Mouse (Mus musculus) cerebellum, adult 18-20 months (tissue): ENCODE measurements around the gene Clic4.
"Not testable (repeated sequence)": the region's sequence is repeated elsewhere in the genome, so short reads cannot be mapped to it uniquely, and the experiment has no call there.

ENCODE experiments used
- DNase-seq, 2 experiments: peaks; one replicate each; pipeline ENCODE4 v3.0.0; 2021

Clic4 gene

DNA sequence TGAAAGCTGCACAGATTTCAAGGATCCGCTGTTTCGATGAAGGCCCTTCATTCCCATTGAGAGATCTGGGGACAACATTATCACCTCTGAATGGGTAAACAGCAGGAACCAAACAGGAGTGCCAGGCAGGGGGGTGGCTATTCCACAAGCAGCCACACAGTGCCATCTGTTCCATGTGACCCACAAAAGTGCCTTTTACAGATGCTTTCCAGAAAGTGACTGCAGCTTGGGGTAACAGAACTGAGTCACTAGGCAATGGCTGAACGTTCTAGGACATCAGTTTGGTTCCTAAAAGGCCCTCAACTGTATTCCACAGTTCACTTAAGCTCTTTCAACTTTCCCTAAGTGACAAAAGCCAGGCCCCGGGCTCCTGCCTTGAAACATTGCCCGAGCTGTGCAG is 42.0 kb downstream of the Clic4 start:
- peak in 1 of 2 experiments; percentile 12 for DNase-seq

DNA sequence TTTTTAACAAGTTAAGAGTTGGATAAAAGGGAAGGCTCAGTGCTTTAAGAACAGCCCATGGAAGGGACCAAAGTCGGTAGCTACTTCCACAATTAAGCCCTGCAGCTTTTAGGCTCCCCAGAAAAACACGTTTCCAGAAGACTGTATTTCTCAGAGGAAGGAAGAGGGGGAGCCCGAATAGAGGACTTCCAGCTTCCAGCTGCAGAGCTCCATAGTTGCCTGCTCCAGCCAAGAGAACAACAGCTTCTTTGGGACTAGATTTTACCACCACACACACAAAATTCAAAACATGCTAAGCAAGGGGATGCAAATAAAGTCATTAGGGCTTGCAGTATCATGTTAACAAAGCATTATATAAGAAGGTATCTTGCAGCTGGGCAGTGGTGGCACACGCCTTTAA is 42.7 kb downstream of the Clic4 start:
- no peak for DNase-seq

DNA sequence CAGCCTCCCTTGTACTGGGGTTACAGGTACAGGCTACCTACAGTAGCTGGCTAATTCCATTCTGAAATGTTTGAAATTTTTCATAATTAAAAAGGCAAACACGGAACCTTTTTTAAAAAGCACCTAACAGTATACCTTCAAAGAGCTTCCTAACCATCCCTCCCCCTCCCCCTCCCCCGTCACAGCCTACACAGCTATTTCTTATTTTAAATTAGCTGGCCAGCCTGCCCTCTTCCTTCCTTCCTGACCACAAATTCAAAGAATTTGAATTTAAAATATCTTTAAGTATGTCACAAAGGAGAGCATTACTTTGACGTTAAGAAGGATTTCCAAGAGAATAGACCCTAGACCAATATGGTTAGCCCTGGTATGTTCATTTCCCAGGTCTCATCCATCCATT is 44.5 kb downstream of the Clic4 start:
- no peak for DNase-seq

DNA sequence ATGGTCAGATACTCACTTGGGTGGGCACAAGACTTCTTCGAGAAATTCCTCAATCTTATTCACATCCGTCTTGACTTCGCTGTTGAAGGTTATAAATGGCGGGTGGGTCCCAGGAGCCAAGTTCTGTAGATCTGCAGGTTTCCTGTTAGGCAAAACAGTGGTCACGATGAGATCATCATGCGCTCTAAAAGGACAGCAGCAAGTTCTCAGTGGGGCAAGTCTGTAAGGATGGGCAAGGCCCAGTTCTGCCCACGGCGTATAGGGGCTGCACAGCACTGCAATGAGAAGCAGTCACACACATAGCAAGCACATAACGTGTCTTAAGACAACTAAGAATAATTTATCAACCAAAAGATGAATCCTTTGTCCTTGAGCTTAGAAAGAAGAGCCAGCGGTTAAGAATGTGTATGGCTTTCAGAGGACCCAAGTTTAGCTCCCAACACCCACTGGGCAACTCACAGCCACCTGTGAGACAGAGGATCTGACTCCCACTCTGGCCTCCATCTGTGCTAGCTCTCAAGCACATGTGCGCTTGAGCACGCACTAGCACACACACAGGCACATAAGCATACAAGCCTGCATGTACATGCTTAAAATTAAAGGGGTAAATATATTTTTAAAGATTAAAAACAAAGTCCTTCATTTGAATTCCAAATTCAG is 46.5 kb downstream of the Clic4 start:
- no peak for DNase-seq

DNA sequence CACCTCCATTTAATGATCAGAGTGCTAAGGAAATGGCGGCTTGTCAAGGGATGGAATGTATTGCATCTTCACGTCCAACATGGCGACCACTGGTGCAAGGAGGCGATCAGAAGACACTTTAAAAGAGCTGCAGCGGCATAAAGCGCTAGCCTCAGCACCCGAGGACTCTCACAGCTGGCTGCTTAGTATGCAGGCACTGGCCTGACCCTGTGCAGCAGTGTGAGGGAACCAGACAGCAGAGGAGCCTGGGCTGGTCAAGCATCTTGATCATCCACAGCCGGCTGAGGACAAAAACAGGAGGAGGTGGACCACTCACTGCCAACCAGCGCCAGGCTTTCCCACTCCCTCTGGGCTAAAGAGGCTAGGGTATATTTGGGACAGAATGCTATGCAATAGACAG is 48.8 kb downstream of the Clic4 start:
- no peak for DNase-seq

DNA sequence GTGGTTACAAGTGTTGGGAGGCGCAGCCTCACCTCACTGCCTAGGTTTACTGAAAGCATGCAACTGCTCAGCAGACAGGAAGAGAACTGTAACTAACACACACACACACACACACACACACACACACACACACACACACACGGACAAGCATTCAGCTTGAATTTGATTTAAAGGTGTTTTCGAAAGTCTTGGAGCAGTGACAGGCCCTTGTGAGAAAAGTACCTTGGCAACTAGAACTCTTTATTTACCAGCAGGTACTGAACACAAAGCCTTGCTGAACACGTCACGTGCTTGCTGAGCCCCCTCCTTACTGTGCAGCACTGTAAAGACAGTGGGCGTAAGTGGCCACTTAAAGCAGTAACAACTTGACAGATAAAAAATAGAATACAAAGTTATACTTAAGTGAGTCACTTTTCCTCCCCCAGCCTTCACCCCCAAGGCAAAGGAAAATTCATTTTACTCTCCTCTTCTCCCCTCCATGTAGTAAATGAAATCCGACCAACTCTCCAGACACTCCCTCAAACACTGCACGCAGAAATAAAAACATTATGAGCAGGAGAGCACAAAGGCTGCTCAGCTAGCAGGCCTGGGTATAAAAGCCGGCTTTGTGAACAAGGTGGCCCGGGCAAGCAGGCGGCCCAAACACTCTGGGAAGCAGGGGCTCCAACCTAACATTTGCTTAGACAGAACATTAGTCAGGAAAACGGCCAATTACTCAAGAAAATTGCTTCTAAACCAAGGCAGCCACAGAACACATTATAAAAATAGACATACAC is 50.8 kb downstream of the Clic4 start:
- no peak for DNase-seq

DNA sequence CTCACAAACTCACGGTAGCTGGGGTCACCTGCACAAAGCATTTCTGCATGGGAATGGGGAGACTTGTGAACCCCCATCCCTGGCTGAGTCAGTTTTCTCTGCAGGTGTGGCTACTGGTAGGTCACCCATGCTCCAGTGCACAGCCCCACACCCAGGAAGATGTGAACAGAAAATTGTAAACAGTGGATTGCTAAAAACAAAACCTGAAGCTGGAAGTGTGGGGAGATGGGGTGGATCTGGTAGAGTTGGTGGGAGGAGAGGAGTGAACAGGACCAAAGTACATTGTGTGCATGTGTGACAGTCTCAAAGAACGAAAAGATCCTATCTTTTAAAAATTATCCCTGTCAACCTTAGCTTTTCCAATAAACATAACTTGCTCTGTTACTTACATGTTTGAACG is 52.0 kb downstream of the Clic4 start:
- no peak for DNase-seq

DNA sequence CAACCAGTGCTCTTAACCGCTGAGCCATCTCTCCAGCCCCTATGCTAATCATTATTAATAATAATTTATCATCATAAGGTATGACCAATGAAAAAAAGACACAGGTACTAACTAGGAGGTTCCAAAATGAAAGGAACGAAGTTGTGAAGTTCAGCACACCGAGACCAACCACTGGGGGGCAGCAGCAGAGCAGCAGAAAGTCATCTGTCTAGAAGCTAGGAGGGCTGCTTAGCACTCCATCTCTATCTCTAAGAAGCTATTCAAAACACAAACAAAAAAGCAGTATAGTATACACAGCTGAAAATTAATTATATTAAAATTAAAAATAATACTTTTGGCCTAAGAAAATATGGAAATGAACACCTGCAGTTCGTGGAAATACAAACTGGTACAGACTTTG is 53.0 kb downstream of the Clic4 start:
- peak; percentile 64 to 68 for DNase-seq

DNA sequence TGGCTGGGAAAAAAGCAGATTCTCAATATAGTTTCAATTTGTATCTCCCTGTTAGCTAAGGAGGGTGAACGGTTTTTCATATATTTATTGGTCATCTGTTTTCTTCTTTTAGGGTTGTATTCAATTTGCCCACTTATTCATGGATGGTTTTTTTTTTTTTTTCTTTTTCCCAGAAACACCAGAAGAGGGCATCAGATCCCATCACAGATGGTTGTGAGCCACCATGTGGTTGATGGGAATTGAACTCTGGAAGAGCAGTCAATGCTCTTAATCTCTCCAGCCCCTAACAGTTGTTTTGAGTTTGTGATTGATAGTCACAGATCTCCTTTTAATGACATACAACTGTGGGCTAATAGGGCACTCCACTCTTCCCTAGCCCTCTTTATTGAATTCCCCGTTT is 62.8 kb downstream of the Clic4 start:
- DNase-seq = no peak

DNA sequence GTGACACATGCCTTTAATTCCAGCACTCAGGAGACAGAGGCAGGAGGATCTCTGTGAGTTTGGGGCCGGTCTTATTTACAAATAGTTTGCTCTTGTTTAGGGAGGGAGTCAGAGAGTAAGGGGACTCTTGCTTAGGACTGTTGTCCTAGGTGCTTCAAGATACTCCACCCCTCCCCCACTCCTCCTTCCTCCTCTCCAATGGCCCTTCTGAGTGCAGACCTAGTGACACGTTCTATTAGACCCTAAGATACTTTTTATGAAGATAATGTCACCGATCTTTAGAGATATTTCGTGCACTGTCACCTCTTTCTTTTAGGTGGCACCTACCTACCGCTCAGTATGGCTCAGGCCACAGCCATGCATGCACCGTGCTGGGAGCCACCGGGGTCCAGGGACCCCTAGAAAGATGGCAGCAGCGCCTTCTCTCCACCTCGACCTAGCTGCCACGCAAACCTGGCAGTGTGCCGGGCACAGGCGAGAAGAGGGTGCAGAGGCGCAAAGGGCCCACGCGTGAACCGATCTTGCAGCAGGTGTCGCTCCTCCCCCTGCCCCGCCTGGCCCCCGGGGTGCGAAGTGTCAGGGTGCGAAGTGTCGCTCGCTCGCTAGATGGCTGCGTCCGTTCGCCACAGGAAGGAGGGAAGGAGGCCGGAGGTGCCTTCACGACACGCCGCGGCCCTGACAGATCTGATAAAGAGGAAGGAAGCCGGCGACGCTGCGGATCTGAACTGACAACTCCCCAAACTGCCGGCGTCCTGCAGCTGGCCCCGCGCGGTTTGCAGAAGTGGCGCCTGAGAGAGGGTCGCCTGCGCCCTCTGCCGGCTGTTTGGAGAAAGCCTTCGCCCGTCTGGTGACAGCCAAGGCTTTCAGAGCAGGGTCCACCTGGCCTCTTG is 66.7 kb downstream of the Clic4 start:
- peak; percentile 61 to 74 for DNase-seq

DNA sequence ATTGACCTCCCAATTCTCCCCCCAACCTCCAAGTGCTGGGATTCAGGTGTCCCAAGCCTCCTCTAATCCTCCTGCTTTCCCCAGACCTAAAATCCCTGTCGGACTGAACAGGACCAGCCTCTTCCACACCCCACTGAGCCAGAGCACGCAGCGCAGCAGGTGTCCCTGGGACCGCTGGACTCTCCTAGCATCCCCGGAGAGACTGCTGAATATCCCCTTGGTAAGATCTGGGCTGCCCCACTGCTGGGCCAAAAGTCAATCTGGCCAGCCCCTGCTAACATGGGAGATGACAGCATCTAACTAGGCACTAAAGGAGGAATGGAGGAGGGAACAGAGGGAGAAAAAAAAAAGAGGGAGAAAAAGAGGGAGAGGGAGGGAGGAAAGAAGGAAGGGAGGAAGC is 67.4 kb downstream of the Clic4 start:
- DNase-seq = no peak

DNA sequence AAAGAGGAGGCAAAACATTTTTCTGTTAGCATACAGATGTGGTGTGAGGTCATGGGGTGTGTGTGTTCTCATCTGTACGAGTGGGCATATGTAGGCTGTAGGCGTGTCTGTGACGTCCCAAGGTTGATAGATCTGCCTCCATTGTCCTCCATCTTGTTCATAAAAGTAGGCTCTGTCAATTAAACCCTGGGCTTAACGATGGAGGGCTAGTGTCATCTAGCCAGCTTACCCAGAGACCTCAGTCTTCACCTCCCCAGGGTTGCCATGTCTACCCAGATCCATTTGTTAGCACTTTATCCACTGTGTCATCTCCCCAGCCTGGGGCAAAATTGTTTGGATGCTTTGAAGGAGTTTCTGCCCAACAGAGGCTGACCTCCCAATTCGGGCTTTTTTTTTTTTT is 67.9 kb downstream of the Clic4 start:
- DNase-seq = no peak

DNA sequence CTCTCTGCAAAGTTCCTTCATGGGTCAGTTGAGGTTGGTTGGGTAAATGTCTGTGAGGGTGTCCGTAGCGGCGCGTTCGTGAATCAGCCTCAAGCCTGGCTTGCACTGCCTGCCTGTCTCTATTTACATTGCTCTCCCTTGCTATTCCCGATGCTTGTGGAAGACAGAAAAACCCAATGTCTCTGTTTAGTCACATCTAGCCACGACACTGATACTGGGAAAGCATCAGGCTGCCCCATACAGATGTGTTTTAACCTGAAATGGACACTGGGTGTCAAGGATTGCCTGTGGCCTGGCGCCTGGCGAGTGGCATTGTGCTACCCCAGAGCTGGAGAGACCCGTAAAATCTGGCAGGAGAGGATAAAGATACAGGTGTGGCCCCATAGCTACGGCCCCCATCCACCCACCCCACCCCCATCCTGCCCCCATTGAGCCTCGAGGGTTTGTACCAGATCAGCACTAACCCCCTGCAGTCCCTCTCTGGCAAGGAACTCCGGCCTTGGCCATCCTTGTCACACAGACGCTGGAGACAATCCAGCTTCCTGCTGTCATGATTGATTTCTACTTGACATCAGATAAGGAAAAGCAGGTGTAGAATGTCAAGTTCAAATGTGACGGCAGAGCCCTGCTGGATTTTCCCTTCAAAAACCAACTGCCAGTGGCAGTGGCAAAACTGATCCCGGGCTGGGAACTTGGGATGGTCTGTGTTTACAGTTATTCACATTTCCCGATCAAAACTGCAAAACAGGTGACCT is 68.6 kb downstream of the Clic4 start:
- no peak for DNase-seq

DNA sequence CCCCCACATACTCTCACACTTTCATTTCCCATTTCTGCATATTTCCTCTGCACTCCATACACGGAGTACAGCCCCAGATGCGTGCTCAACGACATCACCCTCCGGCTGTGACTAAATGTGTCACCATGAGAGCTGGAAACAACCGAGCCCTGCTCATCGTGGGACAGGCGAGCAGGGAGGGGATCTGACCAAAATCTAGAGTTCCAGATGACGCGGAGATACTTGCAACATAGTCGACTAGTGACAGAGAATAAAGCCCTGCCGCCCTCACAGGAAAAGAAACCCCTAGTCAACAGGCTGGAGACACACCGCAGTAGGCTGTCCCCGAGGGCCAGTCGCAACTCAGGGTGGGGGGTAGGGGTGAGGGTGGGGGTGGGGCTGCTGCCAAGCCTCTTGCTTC is 69.3 kb downstream of the Clic4 start:
- no peak for DNase-seq

DNA sequence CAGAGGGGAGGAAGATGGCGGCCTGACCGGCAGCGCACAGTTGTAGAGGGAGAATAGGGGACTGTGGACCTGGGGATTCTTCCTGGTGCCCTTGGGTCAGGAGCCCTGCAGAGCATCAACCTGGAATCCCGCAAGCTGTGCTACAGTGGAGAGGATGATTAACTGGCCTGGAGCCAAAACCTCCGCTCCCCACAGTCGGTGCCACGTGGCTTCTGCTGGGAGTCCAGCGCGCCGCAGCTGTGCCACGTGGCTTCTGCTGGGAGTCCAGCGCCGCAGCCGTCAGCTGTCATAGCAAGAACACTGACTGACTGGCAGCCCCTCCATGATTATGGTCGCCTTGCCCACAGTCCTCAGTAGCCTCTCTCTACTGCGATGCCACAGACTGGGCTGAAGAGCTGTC is 70.8 kb downstream of the Clic4 start:
- DNase-seq = no peak

DNA sequence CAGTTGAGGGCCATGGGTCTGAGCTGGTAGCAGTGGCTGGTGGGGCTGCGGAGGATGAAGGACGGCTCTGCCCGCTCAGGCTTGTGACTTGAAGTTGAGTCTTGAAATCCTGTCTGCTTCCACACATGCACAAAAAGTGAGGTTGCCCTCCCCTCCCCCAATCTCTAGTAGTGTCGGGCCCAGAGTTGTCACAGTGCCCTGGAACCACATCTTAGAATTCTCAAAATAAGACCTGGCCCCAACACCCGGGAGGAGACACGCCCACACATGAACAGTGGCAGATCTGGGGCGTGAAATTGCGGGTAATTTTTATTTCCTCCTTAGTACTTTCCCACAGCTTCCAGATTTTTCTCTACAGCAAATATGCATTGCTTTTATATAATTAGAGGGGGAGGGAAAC is 74.8 kb downstream of the Clic4 start:
- no peak for DNase-seq

DNA sequence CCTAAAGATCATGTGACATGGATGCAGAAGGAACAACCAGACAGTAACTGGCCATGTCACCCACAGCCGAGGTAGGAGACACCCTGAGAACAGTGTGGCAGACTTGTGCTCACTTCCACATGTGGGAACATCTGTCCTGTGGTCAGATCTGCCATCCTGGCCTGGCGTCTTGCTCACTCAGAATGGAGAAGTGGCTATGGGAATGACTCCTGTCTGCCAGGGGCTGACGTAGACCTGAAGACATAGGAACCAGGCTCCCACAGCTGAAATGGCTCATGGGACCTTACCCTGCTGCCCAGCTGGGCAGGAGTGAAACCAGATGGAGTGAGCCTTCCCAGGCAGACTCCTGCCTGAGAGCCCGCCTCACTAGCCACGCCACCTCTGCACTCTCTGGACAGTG is 79.8 kb downstream of the Clic4 start:
- DNase-seq = no peak

DNA sequence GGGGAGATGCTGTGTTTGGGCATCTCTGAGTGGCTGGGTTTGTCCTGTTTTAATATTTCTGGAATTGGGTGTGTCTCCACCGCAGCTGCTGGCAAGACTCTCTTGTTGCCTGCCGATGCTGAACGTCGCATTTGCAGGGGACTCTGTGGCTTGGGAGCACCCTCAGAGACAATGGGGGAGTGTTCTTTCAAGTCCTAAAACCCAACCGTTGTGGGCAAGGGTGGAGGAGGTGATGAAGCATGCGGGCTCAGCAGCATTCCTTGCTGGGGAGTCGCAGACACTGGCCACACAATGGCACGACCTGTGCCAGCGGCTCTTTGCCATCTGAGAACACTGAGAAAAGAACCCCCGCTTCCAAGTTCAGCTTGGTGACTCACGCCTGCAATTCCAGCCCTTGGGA is 81.0 kb downstream of the Clic4 start:
- DNase-seq = no peak

DNA sequence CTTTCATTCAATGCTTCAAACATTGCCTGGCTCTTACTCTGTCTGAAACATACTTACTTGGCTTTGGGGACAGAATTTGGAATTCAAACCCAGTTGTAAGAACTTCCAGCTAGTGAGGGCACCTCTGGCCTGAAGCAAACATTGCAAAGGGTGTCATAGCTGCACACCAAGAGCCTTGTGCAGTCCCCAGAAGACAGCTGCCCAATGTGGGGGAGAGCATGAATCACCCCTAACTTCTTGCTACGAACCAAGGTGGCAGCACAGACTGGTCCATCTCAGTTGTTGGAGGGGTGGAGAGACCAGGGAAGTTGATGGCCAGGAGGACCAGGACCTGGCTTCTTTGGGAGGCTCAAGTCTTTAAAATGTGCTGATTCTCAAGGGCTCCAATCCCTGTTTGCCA is 81.4 kb downstream of the Clic4 start:
- DNase-seq = no peak

DNA sequence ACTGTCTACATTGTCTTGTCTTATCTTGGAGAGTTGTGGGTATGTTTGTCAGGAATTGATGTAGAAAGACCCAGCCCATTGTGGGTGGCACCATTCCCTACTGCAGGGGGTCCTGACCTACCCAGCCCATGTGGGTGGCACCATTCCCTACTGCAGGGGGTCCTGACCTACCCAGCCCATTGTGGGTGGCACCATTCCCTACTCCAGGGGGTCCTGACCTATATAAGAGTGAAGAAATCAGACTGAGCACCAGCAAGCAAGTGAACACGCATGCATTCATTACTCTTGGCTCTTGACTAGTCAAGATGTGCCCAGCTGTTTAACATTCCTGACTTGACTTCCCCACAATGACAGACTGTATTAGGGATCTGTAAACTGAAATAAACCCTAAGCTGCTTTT is 82.2 kb downstream of the Clic4 start:
- no peak for DNase-seq

DNA sequence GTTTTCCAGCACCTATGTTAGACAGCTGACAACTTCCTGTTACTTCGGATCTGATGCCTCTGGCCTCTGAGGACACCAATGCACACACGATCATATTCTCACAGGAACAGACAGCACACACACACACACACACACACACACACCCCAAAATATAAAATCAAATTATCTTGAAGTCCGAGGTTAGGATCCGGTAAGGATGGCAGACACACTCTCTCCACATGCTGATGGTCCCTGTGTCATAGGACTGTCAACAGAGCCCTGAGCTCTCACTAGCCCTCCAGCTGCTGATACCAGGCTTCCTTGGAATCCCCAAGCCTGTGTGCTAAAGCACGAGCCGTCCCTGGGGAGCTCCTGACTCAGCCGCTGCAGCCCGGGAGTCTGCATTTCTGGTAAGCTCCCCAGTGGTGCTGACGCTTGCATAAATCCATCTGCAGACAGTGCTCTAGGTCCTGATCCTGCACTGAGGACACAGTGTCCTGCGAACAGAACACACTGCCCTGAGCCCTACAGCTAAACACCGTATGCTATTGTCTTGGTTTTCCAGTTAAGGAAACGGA is 83.1 kb downstream of the Clic4 start:
- no peak for DNase-seq

DNA sequence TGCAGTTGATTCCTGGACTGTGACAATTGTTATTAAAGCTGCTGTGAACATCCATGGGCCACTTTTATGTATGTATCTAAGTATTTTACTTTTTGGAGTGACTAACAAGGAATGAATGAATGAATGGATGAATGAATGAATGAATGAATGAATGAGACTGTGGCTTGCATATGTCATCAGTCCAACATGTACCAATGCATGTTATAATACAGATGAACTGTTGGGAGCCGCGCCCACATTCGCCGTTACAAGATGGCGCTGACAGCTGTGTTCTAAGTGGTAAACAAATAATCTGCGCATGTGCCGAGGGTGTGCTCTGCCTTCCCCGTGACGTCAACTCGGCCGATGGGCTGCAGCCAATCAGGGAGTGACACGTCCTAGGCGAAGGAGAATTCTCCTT is 88.3 kb downstream of the Clic4 start:
- not testable (repeated sequence) for DNase-seq

DNA sequence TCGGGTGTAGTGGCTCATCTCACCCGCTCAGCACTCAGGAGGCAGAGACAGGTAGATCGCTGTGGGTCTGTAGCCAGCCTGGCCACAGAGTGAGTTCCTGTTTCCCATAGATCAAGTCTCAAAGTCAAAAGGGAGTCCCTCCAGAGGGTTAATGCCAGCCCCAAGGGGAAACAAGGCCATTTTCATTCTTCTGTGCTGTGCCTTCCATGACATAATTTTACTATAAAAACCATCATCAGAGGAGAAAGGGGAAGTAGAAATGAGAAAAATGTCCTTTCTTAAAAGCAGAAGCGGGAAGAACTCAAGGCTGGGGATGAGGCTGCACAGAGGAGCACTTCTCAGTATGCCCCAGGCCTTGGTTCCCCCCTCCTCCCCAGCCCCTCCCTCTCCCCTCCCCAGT is 90.8 kb downstream of the Clic4 start:
- no peak for DNase-seq
